Mouse (Mus musculus): Measurements from ENCODE around the gene Plbd2.

- no peak for TF ChIP-seq CTCF (IDR thresholded peaks at IDR 0.05; ENCODE audit: control insufficient read depth, insufficient read depth, low read length)
- no peak for TF ChIP-seq POLR2A (IDR thresholded peaks at IDR 0.05; ENCODE audit: borderline replicate concordance, control insufficient read depth, low read depth, low read length)
Observed at GRCm38 (mm10) chr5:120548236-120548850, 44.9 kb upstream of the Plbd2 start.
